Mouse (Mus musculus) liver, embryonic 11.5 days (tissue): ENCODE results near the gene Art3. TPM values are rescaled to one million over a fixed set of nuclear protein-coding genes. Genes with fewer than 3 reads are reported as not detected.
"Not testable (repeated sequence)": the region's sequence is repeated elsewhere in the genome, so short reads cannot be mapped to it uniquely, and the experiment has no call there.

Experiments used
- ATAC-seq: fragments of 200-750 bp; cut with Nextera tagmentation; replicated peaks from 2 replicates; pipeline ENCODE4 v1.8.0; 2017; ENCODE audit warnings: moderate number of reproducible peaks, mild to moderate bottlenecking, moderate TSS enrichment, moderate library complexity; ENCODE audit not compliant: low FRiP score
- DNase-seq: peaks from one replicate; pipeline ENCODE4 v3.0.0-alpha.2; 2017; ENCODE audit warnings: low spot score
- H3K27ac ChIP-seq: fragments of 300-500 bp; sonication (generic); 2 replicates; pipeline ENCODE4 v1.5.1; 2014; ENCODE audit warnings: mild to moderate bottlenecking, low read depth, low read length, control low read depth
- H3K27me3 ChIP-seq: fragments of 300-500 bp; sonication (generic); replicated peaks from 2 replicates; pipeline ENCODE4 v1.6.1; 2014; ENCODE audit warnings: low read length, mixed read lengths; ENCODE audit not compliant: control insufficient read depth, insufficient read depth
- H3K36me3 ChIP-seq: fragments of 300-500 bp; sonication (generic); 2 replicates; pipeline ENCODE4 v1.6.1; 2014; ENCODE audit warnings: mild to moderate bottlenecking, low read length, moderate library complexity, mixed read lengths; ENCODE audit not compliant: control insufficient read depth, insufficient read depth
- H3K4me1 ChIP-seq: fragments of 300-500 bp; sonication (generic); replicated peaks from 2 replicates; pipeline ENCODE4 v1.6.1; 2014; ENCODE audit warnings: low read length, mixed read lengths; ENCODE audit not compliant: control insufficient read depth, insufficient read depth
- H3K4me2 ChIP-seq: fragments of 300-500 bp; sonication (generic); 2 replicates; pipeline ENCODE4 v1.6.1; 2014; ENCODE audit warnings: mild to moderate bottlenecking, control low read depth, moderate library complexity
- H3K4me3 ChIP-seq: fragments of 300-500 bp; sonication (generic); 2 replicates; pipeline ENCODE4 v1.5.1; 2014; ENCODE audit warnings: low read depth, low read length, control low read depth
- H3K9ac ChIP-seq: fragments of 300-500 bp; sonication (generic); 2 replicates; pipeline ENCODE4 v1.6.1; 2014; ENCODE audit warnings: low read depth, low read length, control low read depth
- H3K9me3 ChIP-seq: fragments of 300-500 bp; sonication (generic); 2 replicates; pipeline ENCODE4 v1.6.1; 2016; ENCODE audit warnings: low read length, inconsistent platforms, mixed read lengths; ENCODE audit not compliant: control insufficient read depth
- WGBS: fragments of 180-500 bp; shearing (Covaris S2); extraction: QIAGEN DNeasy Blood & Tissue Kit; methylation state at CpG from one replicate; pipeline ENCODE4 v1.1.7; 2014; 5-methylcytosine and 5-hydroxymethylcytosine counted together
- polyA plus RNA-seq: library from polyadenylated mRNA; unstranded; fragments of >200 nt; fragmentation: Nextera tagmentation; extraction: Ambion mirVana; gene quantifications from 2 replicates; pipeline ENCODE4 v1.2.1, GENCODE M21; 2014

Gene Art3
- polyA plus RNA-seq, 1 experiment from 2014 or later: 1.8 TPM

DNA sequence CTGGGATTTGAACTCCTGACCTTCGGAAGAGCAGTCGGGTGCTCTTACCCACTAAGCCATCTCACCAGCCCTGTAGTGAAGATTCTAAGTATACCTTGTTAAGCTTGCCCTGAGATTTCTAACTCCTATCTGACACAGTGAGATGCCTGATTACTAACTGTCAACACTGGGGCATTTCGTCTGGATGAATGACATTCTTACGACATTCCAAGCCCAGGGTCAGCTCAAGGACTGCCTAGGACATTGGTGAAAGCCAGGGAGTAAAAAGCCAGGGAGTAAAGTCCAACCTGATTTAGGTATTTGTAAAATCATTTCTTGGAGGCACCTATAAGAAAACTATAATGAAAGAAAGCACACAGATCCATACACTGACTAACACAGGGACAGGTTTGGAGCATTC is 21.1 kb downstream of the Art3 start:
- not testable (repeated sequence) for H3K9ac ChIP-seq, H3K27ac ChIP-seq, H3K27me3 ChIP-seq, H3K36me3 ChIP-seq, H3K4me3 ChIP-seq, DNase-seq, H3K4me1 ChIP-seq, ATAC-seq, H3K9me3 ChIP-seq
- 61% methylated on average over 4 of the region's 4 CpGs for WGBS
- peak overlapping the region; percentile 61 for H3K4me2 ChIP-seq

DNA sequence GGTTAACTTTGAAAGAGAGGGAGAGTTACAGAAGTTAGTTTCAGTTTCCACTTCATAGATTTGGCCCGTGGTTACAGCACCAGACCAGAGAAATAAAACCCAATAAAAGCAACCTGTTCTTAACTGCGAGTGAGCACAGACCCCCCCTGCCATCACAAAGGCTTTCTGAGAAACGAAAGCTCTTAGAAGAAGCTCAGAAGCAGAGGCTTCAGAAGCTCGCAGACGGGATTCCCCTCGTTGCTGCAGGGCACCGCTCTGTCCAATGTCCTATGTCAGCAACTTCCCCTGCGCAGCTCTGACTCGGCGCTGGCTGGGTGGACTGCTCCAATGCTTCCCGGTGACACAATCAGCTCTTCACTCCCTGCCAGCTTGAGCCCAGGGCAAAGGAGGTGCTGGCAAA is 21.9 kb downstream of the Art3 start:
- Histone ChIP-seq H3K4me1 (peaks cover 5% of the 10 kb centered on the region; the same call in 1 of the 2 replicates), H3K4me3 (peak overlapping the region; percentile 40), H3K9me3 (no peaks in the 10 kb centered on the region), H3K36me3 (no peaks in the 10 kb centered on the region), H3K4me2 (peak overlapping the region; percentile 61), H3K9ac (0 out of 2 replicates have a peak overlapping the region, but pooled peaks have one; percentile 30), H3K27me3 (no peaks in the 10 kb centered on the region), H3K27ac (no peak overlapping the region; the same call in 1 of the 2 replicates)
- 0 out of 2 replicates have a peak, but pooled peaks have one; percentile 55 for ATAC-seq
- 40% methylated on average over 11 of the region's 11 CpGs for WGBS
- peak; percentile 45 for DNase-seq

- no peak overlapping the region for H3K9ac ChIP-seq
- WGBS: 27% methylated on average over 12 of the region's 12 CpGs
- no peaks in the 10 kb centered on the region for H3K36me3 ChIP-seq
- H3K27me3 ChIP-seq: no peaks in the 10 kb centered on the region
- H3K4me3 ChIP-seq: no peak overlapping the region
- DNase-seq: no peak
- H3K4me1 ChIP-seq: no peaks in the 10 kb centered on the region
- H3K4me2 ChIP-seq: no peak overlapping the region
- ATAC-seq: no peak
- H3K9me3 ChIP-seq: no peaks in the 10 kb centered on the region
- no peak overlapping the region for H3K27ac ChIP-seq
Measured at GRCm38 (mm10) chr5:92358033-92358432, 26.4 kb downstream of the Art3 start.

GRCm38 (mm10) chr5:92358767-92359455 is 27.3 kb downstream of the Art3 start:
- H3K27ac ChIP-seq: 0 out of 2 replicates have a peak overlapping the region, but pooled peaks have one; percentile 7
- H3K4me3 ChIP-seq: no peak overlapping the region
- WGBS: 74% methylated on average over 11 of the region's 11 CpGs
- H3K4me1 ChIP-seq: no peaks in the 10 kb centered on the region
- no peaks in the 10 kb centered on the region for H3K36me3 ChIP-seq
- no peaks in the 10 kb centered on the region for H3K27me3 ChIP-seq
- DNase-seq (no peak), ATAC-seq (peak; percentile 39; the same call in 1 of the 2 replicates)
- H3K9ac ChIP-seq: no peak overlapping the region
- no peaks in the 10 kb centered on the region for H3K9me3 ChIP-seq
- H3K4me2 ChIP-seq: no peak overlapping the region

GRCm38 (mm10) chr5:92363179-92363578 is 31.6 kb downstream of the Art3 start:
- no peak overlapping the region for H3K4me3 ChIP-seq
- 0 out of 2 replicates have a peak, but pooled peaks cover 3% of the 10 kb centered on the region for H3K4me1 ChIP-seq
- DNase-seq: no peak
- H3K36me3 ChIP-seq: no peaks in the 10 kb centered on the region
- 13% methylated on average over 4 of the region's 4 CpGs for WGBS
- H3K27me3 ChIP-seq: no peaks in the 10 kb centered on the region; the same call in 1 of the 2 replicates
- no peak overlapping the region for H3K9ac ChIP-seq
- no peak for ATAC-seq
- no peak overlapping the region for H3K27ac ChIP-seq
- no peaks in the 10 kb centered on the region for H3K9me3 ChIP-seq
- no peak overlapping the region for H3K4me2 ChIP-seq

DNA sequence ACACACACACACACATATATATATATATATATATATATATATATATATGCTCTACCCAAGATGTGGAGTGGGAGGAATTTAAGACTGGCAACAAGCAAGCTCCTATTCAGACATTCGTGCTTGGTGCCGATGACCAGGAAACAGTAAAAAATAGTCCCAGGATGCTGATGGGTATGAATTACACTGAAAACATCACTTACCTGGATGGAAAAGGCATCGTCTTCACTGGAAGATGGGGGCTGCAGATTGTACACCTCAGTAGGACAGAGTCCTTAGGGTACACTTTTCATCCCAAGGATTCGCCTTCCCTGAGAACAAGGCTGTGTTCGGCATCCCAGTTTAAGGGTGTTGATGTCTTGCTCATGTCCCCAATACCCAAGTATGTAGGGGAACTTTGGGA is 32.4 kb downstream of the Art3 start:
- Histone ChIP-seq H3K4me2 (no peak overlapping the region), H3K9me3 (no peaks in the 10 kb centered on the region), H3K36me3 (no peaks in the 10 kb centered on the region), H3K4me3 (no peak overlapping the region), H3K4me1 (0 out of 2 replicates have a peak, but pooled peaks cover 4% of the 10 kb centered on the region), H3K9ac (no peak overlapping the region), H3K27ac (no peak overlapping the region), H3K27me3 (no peaks in the 10 kb centered on the region; the same call in 1 of the 2 replicates)
- ATAC-seq (no peak), DNase-seq (no peak)
- 88% methylated on average over 5 of the region's 5 CpGs for WGBS

- no peaks in the 10 kb centered on the region; the same call in 1 of the 2 replicates for H3K27me3 ChIP-seq
- 73% methylated on average over 11 of the region's 11 CpGs for WGBS
- H3K9me3 ChIP-seq: no peaks in the 10 kb centered on the region
- no peak overlapping the region for H3K4me2 ChIP-seq
- H3K36me3 ChIP-seq: no peaks in the 10 kb centered on the region
- ATAC-seq (no peak), DNase-seq (no peak)
- H3K4me3 ChIP-seq: no peak overlapping the region
- H3K9ac ChIP-seq: no peak overlapping the region
- H3K27ac ChIP-seq: no peak overlapping the region
- H3K4me1 ChIP-seq: 0 out of 2 replicates have a peak, but pooled peaks cover 4% of the 10 kb centered on the region
Measured at GRCm38 (mm10) chr5:92365146-92365705, 33.6 kb downstream of the Art3 start.

DNA sequence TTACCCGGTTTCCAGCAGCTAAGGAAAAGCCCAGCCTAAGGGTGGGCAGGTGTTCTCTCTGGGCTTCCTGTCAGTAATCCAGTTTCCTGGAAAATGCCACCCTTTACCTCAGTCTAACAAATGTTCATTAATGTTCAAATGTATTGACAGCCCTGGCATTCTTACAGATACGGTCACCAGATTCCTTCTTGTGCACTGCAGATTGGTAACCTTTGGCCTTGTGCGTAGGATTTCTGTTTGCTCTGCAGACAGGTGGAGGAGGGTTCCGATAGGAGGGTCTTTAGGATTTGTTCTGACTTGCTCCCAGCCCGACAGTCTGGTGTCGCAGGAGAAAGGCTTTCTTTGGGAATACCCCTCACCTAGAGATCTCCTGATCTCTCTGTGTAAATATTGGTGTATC is 34.9 kb downstream of the Art3 start:
- no peaks in the 10 kb centered on the region for H3K9me3 ChIP-seq
- ATAC-seq: no peak; the same call in 1 of the 2 replicates
- H3K4me3 ChIP-seq: no peak overlapping the region
- no peaks in the 10 kb centered on the region; the same call in 1 of the 2 replicates for H3K27me3 ChIP-seq
- H3K27ac ChIP-seq: no peak overlapping the region
- no peaks in the 10 kb centered on the region for H3K36me3 ChIP-seq
- no peak overlapping the region for H3K4me2 ChIP-seq
- 0 out of 2 replicates have a peak, but pooled peaks cover 4% of the 10 kb centered on the region for H3K4me1 ChIP-seq
- no peak for DNase-seq
- 62% methylated on average over 6 of the region's 6 CpGs for WGBS
- no peak overlapping the region for H3K9ac ChIP-seq
